Mouse (Mus musculus) adrenal gland (tissue): Measurements from ENCODE around the gene Man2b1.
"Not testable (repeated sequence)": the region's sequence is repeated elsewhere in the genome, so short reads cannot be mapped to it uniquely, and the experiment has no call there.

Experiments
- intact Hi-C: fragments of 180-260 bp; cut with DNase I; formaldehyde crosslinking; loops from one replicate; pipeline ENCODE4 v1.15.1; 2025
- microRNA-seq, 2 experiments: library from miRNA; unstranded; fragments of <30 nt; microRNA quantifications; one replicate each; pipeline ENCODE4; 2019

Gene Man2b1

GRCm38 (mm10) chr8:85116984-85117383 lies 33.9 kb downstream of the Man2b1 start:
- intact Hi-C loops, result no loop called here

GRCm38 (mm10) chr8:85119052-85119981 lies 36.2 kb downstream of the Man2b1 start:
- intact Hi-C loops, result no loop called here

GRCm38 (mm10) chr8:85120251-85120650 lies 37.2 kb downstream of the Man2b1 start:
- intact Hi-C loops, result not testable (repeated sequence)

GRCm38 (mm10) chr8:85122995-85123394 lies 39.9 kb downstream of the Man2b1 start, which contains the start of gene Zfp791:
Gene Zfp791, minus strand, starts transcription at chr8:85123095.
- intact Hi-C loops, result no loop called here

- intact Hi-C loops, result no loop called here
Observed at GRCm38 (mm10) chr8:85123691-85124090, 40.6 kb downstream of the Man2b1 start.

- intact Hi-C loops, result no loop called here
Observed at GRCm38 (mm10) chr8:85132335-85132734, 49.3 kb downstream of the Man2b1 start.

- intact Hi-C loops, result not testable (repeated sequence)
Observed at GRCm38 (mm10) chr8:85135690-85136089, 52.6 kb downstream of the Man2b1 start.

- intact Hi-C loops, result no loop called here
Observed at GRCm38 (mm10) chr8:85142516-85142915, 59.4 kb downstream of the Man2b1 start.

Small RNA genes lying within 50 kb of the gene (microRNA-seq; reads per million reads assigned to microRNA genes)
- gene Gm23388 (0.12 to 0.34 reads per million in 2 experiments), gene Mir7070 (0.12 to 0.46 reads per million in 2 experiments)
